Mouse (Mus musculus) left cerebral cortex, adult 18-20 months (tissue): ENCODE data around the gene Ptpn3. TPM values are rescaled to one million over a fixed set of nuclear protein-coding genes. Genes with fewer than 3 reads are reported as not detected.
"Not testable (repeated sequence)": the region's sequence is repeated elsewhere in the genome, so short reads cannot be mapped to it uniquely, and the experiment has no call there.

ENCODE experiments used
- DNase-seq, 2 experiments: peaks; one replicate each; pipeline ENCODE4 v3.0.0; 2021 to 2022; ENCODE audit warnings: low spot score in 2 of 2, mixed read lengths in 1 of 2
- total RNA-seq, 2 experiments: library from RNA; stranded (reverse); gene quantifications; 2 replicates each; pipeline ENCODE4 v1.2.3; 2021

Ptpn3 gene
- total RNA-seq, 2 experiments from 2014 or later, result 64.4 to 73.1 TPM

GRCm38 (mm10) chr4:57299701-57300468 is 1.8 kb downstream of the Ptpn3 start:
- peak; percentile 49 to 70 for DNase-seq

GRCm38 (mm10) chr4:57299308-57299700 is 2.3 kb downstream of the Ptpn3 start:
- DNase-seq, result no peak

- no peak for DNase-seq
Observed at GRCm38 (mm10) chr4:57298181-57298580, 3.5 kb downstream of the Ptpn3 start.

DNA sequence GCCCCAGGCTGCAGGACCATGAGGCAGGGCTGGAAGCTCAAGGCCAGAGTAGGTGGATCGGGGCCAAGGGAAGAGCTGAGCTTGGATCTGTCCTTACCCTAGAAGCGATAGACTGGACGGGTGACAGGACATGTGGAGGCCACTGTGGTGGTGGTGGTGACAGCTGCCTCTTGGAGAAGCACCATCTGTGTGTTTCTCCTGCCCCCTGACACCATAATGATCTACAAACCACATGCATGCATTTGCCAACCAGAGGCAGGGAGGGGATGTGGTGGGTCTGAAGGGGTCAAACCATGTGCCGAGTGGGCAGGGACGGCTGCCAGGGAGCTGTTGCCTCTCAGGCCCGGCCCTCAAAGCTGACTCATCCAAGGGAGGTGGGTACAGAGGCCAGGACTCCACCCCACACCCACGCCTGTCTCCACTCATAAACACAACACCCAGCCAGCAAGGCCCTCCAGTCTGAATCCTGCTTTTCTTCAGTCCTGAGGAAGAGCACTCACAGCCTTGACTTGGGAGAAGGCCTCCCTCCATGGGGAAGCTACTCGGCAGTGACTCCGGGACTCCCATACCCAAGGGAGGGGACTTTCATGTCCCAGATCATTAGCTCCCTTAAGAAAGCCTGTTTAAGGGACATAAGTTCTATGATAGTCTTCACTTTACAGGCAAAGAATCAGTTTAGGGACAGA is 6.5 kb downstream of the Ptpn3 start:
- no peak for DNase-seq

GRCm38 (mm10) chr4:57292670-57293069 is 9.0 kb downstream of the Ptpn3 start:
- DNase-seq, result no peak

- DNase-seq, result no peak
Observed at GRCm38 (mm10) chr4:57290049-57290448, 11.6 kb downstream of the Ptpn3 start.

- no peak for DNase-seq
Observed at GRCm38 (mm10) chr4:57287808-57288207, 13.8 kb downstream of the Ptpn3 start.

GRCm38 (mm10) chr4:57285251-57285650 is 16.4 kb downstream of the Ptpn3 start:
- DNase-seq, result no peak

- DNase-seq, result no peak
Observed at GRCm38 (mm10) chr4:57283189-57283588, 18.4 kb downstream of the Ptpn3 start.

DNA sequence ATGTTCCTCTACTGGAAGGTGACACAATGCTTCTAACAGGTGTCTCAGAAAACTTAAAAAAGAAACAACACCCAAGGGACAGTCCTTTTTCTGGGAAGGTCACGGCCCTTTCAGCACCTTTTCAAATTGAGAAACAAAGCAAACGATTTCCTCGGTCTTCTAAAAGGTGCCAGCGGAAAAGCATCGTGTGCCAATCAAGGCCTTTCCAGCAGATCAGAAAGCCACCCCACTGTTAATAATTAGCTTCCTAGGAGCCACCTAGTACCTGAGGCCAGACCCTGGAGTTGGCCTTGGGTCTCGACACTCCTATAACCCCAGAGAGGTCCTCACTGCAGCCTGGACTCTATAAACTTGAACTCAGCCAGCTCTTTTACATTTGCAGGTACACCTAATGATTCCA is 19.0 kb downstream of the Ptpn3 start:
- no peak for DNase-seq

DNA sequence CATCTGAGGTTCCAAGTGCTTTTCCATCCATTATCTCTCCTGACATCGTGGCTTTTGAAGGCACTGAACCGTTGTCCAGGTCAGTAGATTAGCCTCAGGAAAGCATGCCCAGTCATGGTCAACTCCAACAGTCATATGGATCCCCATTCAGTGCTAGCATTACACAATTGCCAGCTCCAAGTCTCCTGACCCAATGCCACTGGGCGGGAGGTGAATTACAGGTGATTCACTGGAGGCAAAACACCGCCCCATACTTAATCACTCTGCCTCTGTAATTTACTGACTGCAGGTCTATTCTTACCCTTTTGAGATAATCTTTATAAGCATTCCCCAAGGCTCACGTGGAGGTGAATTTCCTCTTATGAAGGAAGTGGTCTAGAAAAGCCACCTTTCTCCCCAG is 19.5 kb downstream of the Ptpn3 start:
- no peak for DNase-seq

DNA sequence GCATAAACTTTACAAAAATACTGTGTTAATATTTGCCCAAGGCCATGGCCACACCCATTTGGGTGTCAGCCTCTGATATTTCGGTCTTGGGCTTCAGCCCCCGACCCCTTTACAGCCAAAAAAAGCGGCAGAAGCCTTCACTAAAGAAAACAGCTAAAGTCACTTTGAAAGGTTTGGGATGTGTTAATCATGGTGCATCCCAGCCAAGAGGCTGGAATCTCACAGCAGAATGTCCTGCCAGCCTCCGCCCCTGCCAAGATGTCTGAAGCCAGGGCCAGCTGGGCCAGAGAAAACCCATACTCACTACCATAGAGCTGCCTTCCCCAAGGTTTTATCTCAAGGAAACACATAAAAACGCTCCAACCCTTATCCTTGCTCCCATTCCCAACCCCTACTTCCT is 20.7 kb downstream of the Ptpn3 start:
- peak in 1 of 2 experiments; percentile 15 for DNase-seq

GRCm38 (mm10) chr4:57279229-57279628 is 22.4 kb downstream of the Ptpn3 start:
- no peak for DNase-seq

- no peak for DNase-seq
Observed at GRCm38 (mm10) chr4:57278812-57279211, 22.8 kb downstream of the Ptpn3 start.

GRCm38 (mm10) chr4:57277671-57278070 is 24.0 kb downstream of the Ptpn3 start:
- DNase-seq, result no peak

- DNase-seq, result peak; percentile 53 to 68
Observed at GRCm38 (mm10) chr4:57275116-57275743, 26.4 kb downstream of the Ptpn3 start.

DNA sequence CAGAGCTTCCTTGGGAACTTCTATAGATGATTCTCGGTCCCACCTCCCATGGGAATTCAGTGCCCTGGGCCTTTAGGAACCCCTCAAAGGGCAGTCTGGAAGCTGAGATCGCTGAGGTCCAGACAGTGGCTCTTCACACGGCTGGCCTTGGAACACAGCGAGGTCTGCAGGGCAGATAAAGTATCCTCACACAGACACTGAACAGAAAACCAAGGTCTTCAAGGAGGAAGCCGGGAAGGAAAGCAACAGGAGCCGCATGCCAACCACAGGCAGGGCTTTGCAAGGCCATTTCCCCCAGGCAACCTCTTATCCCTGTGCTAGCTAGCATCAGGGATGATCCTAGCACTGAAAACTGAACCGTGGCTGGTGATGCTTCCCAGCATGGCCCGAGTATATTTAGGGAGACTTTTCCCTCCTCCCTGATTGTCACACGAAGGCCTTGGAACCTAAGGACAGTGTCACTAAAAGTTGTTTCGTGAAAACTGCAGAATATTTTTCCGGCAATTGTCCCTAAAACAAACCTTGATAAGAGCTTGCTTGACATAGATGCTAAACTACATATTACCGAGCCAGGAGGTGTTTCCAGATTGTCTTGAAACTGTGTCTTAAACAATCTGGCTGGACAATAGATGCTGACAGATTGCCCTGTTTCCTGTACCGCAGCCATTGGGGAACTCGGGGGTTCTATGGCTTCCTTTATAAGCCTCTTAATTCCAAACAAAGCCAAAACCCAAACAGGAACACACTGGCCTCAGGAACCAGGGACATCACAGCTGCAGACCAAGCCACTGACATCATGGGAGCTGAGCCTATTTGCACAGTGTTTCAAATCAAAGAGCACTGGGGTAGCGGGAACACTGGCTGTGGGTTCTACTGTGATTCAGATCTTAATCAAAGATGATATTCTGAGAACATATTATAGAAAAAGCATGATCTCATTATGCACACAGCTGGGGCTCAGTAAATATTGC is 27.8 kb downstream of the Ptpn3 start:
- DNase-seq, result no peak

- DNase-seq, result no peak
Observed at GRCm38 (mm10) chr4:57270991-57271390, 30.6 kb downstream of the Ptpn3 start.

DNA sequence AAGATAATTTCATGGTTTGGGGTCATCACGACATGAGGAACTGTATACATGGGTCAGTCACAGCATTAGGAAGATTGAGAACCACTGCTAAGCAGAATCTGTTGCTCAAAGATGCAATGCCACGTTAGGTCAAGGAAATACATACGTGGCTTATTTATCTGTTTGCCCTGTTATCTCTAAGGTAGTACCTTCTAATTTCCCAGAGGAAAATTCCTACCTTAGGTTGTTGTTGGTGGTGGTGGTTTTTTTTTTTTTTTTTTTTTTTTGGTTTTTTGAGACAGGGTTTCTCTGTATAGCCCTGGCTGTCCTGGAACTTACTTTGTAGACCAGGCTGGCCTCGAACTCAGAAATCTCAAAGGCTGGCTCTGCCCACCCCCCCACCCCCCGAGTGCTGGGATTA is 31.1 kb downstream of the Ptpn3 start:
- not testable (repeated sequence) for DNase-seq

DNA sequence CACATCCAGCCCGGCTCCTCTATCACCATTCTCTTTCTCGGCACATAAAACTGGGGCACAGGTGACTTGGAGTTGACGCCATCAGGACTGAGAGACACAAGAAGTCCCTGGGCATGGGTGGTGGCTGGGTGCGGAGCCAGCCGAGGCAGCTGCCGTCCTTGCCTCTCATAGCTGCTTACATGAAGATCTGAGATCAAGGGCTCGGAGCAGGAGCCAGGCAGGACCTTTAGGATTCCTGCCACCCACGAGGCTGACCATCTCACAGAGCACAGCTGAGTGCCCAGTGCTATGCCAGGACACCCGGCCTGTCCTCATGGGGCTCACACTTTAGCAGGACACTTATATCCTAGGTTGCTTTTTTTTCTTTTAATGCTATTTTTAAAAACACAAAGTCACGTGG is 32.3 kb downstream of the Ptpn3 start:
- no peak for DNase-seq

DNA sequence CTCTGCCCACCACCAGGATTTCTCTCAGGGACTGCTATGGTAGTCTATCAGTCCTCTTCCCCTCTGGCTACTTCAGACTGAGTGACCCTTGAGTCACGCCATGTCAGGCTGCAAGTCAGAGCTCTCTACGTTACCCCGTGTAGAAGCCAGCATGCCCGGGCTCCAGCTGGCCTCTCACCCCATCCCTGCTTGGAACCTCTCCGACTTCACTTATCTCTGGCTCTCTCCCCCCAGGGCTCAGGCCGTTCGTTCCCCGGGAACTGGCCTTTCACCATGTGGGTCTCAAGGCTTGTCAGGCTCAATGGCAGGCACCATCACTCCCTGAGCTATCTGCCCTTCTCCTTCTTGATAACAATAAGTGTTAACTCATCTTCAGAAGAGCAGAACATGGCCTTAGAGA is 33.3 kb downstream of the Ptpn3 start:
- DNase-seq, result no peak
